Mouse (Mus musculus): Measurements from ENCODE around the gene Lrrc10. TPM values are rescaled to one million over a fixed set of nuclear protein-coding genes. Genes with fewer than 3 reads are reported as not detected.
A peak's percentile ranks its signal among the peaks of the same experiment; 100 is the strongest.

Lrrc10 gene
- polyA plus RNA-seq, 1 experiment from 2014 or later: not detected

GRCm38 (mm10) chr10:117005707-117006464 is 39.3 kb upstream of the Lrrc10 start:
- no peaks in the 10 kb centered on the region for H3K9me3 ChIP-seq (replicated peaks; ENCODE audit: low read length)
- no peak for ATAC-seq (replicated peaks; ENCODE audit: low FRiP score, low read depth)
- no peak overlapping the region for H3K27ac ChIP-seq
- DNase-seq (ENCODE audit: low spot score): peak; percentile 52
- WGBS: 30% methylated on average over 12 of the region's 12 CpGs
- no peak overlapping the region for H3K4me2 ChIP-seq (ENCODE audit: low read length)
- H3K9ac ChIP-seq (ENCODE audit: low read depth, low read length): no peak overlapping the region
- no peaks in the 10 kb centered on the region for H3K27me3 ChIP-seq (ENCODE audit: insufficient read depth, low read length)
- H3K36me3 ChIP-seq (ENCODE audit: insufficient read depth, low read length): no peaks in the 10 kb centered on the region
- H3K4me1 ChIP-seq (replicated peaks; ENCODE audit: insufficient read depth, low read length): no peaks in the 10 kb centered on the region
- no peak for TF ChIP-seq CTCF (IDR thresholded peaks at IDR 0.05; ENCODE audit: low read depth)
- no peak overlapping the region for H3K4me3 ChIP-seq (replicated peaks; ENCODE audit: low read depth, low read length)

DNA sequence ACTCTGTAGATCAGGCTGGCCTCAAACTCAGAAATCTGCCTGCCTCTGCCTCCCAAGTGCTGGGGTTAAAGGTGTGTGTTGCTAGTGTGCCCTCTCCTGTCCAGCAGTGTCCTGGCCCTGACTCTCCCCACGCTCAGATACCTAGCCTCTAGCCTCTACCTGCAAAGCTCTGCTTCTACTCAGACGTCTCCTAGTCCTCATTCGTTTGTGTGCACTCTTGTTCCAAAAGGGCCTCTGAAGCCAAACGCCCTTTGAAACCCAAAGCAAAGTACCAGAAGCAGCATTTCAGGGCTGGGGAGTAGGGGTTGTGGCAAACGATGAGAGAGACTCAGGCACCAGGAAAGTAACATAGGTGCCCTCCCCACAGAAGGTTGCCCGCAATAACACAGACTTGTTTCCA is 35.5 kb upstream of the Lrrc10 start:
- Histone ChIP-seq H3K4me1 (replicated peaks; ENCODE audit: insufficient read depth, low read length) (no peaks in the 10 kb centered on the region), H3K9ac (ENCODE audit: low read depth, low read length) (no peak overlapping the region), H3K4me2 (ENCODE audit: low read length) (no peak overlapping the region), H3K27me3 (ENCODE audit: insufficient read depth, low read length) (no peaks in the 10 kb centered on the region), H3K36me3 (ENCODE audit: insufficient read depth, low read length) (no peaks in the 10 kb centered on the region), H3K4me3 (replicated peaks; ENCODE audit: low read depth, low read length) (no peak overlapping the region), H3K9me3 (replicated peaks; ENCODE audit: low read length) (no peaks in the 10 kb centered on the region), H3K27ac (no peak overlapping the region)
- no peak for ATAC-seq (replicated peaks; ENCODE audit: low FRiP score, low read depth)
- TF ChIP-seq CTCF (IDR thresholded peaks at IDR 0.05; ENCODE audit: low read depth): no peak
- no peak for DNase-seq (ENCODE audit: low spot score)
- WGBS: 76% methylated on average over 6 of the region's 6 CpGs

GRCm38 (mm10) chr10:117011047-117011446 is 34.1 kb upstream of the Lrrc10 start:
- H3K4me2 ChIP-seq (ENCODE audit: low read length): no peak overlapping the region
- H3K4me1 ChIP-seq (replicated peaks; ENCODE audit: insufficient read depth, low read length): no peaks in the 10 kb centered on the region
- DNase-seq (ENCODE audit: low spot score) (peak; percentile 25), ATAC-seq (replicated peaks; ENCODE audit: low FRiP score, low read depth) (peak; percentile 14; the same call in 1 of the 2 replicates)
- no peaks in the 10 kb centered on the region for H3K36me3 ChIP-seq (ENCODE audit: insufficient read depth, low read length)
- no peak for TF ChIP-seq CTCF (IDR thresholded peaks at IDR 0.05; ENCODE audit: low read depth)
- H3K27ac ChIP-seq: no peak overlapping the region
- H3K27me3 ChIP-seq (ENCODE audit: insufficient read depth, low read length): no peaks in the 10 kb centered on the region
- no peak overlapping the region for H3K4me3 ChIP-seq (replicated peaks; ENCODE audit: low read depth, low read length)
- H3K9me3 ChIP-seq (replicated peaks; ENCODE audit: low read length): no peaks in the 10 kb centered on the region
- WGBS: 39% methylated on average over 8 of the region's 8 CpGs
- no peak overlapping the region for H3K9ac ChIP-seq (ENCODE audit: low read depth, low read length)

GRCm38 (mm10) chr10:117013689-117014390 is 31.3 kb upstream of the Lrrc10 start:
- no peaks in the 10 kb centered on the region for H3K9me3 ChIP-seq (replicated peaks; ENCODE audit: low read length)
- H3K4me1 ChIP-seq (replicated peaks; ENCODE audit: insufficient read depth, low read length): no peaks in the 10 kb centered on the region
- no peak overlapping the region for H3K27ac ChIP-seq
- H3K27me3 ChIP-seq (ENCODE audit: insufficient read depth, low read length): no peaks in the 10 kb centered on the region
- ATAC-seq (replicated peaks; ENCODE audit: low FRiP score, low read depth): peak; percentile 84
- peak overlapping the region; percentile 38 for H3K4me2 ChIP-seq (ENCODE audit: low read length)
- peak; percentile 22; the same call in 1 of the 2 replicates for TF ChIP-seq CTCF (IDR thresholded peaks at IDR 0.05; ENCODE audit: low read depth)
- 10% methylated on average over 12 of the region's 12 CpGs for WGBS
- no peak overlapping the region for H3K4me3 ChIP-seq (replicated peaks; ENCODE audit: low read depth, low read length)
- peak; percentile 84 for DNase-seq (ENCODE audit: low spot score)
- H3K9ac ChIP-seq (ENCODE audit: low read depth, low read length): no peak overlapping the region
- H3K36me3 ChIP-seq (ENCODE audit: insufficient read depth, low read length): no peaks in the 10 kb centered on the region

DNA sequence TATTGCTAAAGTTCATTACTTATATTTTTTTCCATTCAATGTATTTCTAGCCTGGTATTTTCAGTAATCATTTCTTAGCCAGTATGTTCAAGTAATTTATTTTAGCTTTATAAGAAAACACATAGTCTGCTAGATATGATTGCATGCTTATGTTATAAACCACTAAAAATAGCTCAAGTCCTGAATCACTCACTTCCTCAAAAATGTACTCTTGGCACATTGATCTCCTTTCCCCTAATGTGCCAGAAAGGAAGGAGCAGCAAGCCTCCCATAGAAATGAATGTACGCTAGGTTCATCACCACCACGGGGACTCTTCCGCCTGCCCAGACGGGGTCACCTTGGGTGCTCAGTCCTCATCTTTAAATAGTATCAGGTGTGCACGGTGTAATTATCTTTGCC is 30.6 kb upstream of the Lrrc10 start:
- no peaks in the 10 kb centered on the region for H3K4me1 ChIP-seq (replicated peaks; ENCODE audit: insufficient read depth, low read length)
- H3K9ac ChIP-seq (ENCODE audit: low read depth, low read length): no peak overlapping the region
- H3K4me2 ChIP-seq (ENCODE audit: low read length): no peak overlapping the region
- no peak overlapping the region for H3K4me3 ChIP-seq (replicated peaks; ENCODE audit: low read depth, low read length)
- WGBS: 78% methylated on average over 5 of the region's 5 CpGs
- H3K27ac ChIP-seq: no peak overlapping the region
- no peaks in the 10 kb centered on the region for H3K36me3 ChIP-seq (ENCODE audit: insufficient read depth, low read length)
- no peaks in the 10 kb centered on the region for H3K27me3 ChIP-seq (ENCODE audit: insufficient read depth, low read length)
- no peaks in the 10 kb centered on the region for H3K9me3 ChIP-seq (replicated peaks; ENCODE audit: low read length)
- DNase-seq (ENCODE audit: low spot score) (peak; percentile 46), ATAC-seq (replicated peaks; ENCODE audit: low FRiP score, low read depth) (no peak)
- TF ChIP-seq CTCF (IDR thresholded peaks at IDR 0.05; ENCODE audit: low read depth): no peak

- Histone ChIP-seq H3K9ac (ENCODE audit: low read depth, low read length) (no peak overlapping the region), H3K27me3 (ENCODE audit: insufficient read depth, low read length) (peaks cover 4% of the 10 kb centered on the region; the same call in 1 of the 2 replicates), H3K4me1 (replicated peaks; ENCODE audit: insufficient read depth, low read length) (0 out of 2 replicates have a peak, but pooled peaks cover 4% of the 10 kb centered on the region), H3K27ac (no peak overlapping the region), H3K4me2 (ENCODE audit: low read length) (no peak overlapping the region), H3K9me3 (replicated peaks; ENCODE audit: low read length) (no peaks in the 10 kb centered on the region), H3K36me3 (ENCODE audit: insufficient read depth, low read length) (no peaks in the 10 kb centered on the region), H3K4me3 (replicated peaks; ENCODE audit: low read depth, low read length) (no peak overlapping the region)
- WGBS: 50% methylated on average over 7 of the region's 7 CpGs
- ATAC-seq (replicated peaks; ENCODE audit: low FRiP score, low read depth) (no peak), DNase-seq (ENCODE audit: low spot score) (no peak)
- TF ChIP-seq CTCF (IDR thresholded peaks at IDR 0.05; ENCODE audit: low read depth): no peak
These were observed 26.8 kb upstream of the Lrrc10 start for GRCm38 (mm10) chr10:117018281-117018840.
